25 mouse cellular contexts compared by ENCODE assay signal in the genomic region with DNA sequence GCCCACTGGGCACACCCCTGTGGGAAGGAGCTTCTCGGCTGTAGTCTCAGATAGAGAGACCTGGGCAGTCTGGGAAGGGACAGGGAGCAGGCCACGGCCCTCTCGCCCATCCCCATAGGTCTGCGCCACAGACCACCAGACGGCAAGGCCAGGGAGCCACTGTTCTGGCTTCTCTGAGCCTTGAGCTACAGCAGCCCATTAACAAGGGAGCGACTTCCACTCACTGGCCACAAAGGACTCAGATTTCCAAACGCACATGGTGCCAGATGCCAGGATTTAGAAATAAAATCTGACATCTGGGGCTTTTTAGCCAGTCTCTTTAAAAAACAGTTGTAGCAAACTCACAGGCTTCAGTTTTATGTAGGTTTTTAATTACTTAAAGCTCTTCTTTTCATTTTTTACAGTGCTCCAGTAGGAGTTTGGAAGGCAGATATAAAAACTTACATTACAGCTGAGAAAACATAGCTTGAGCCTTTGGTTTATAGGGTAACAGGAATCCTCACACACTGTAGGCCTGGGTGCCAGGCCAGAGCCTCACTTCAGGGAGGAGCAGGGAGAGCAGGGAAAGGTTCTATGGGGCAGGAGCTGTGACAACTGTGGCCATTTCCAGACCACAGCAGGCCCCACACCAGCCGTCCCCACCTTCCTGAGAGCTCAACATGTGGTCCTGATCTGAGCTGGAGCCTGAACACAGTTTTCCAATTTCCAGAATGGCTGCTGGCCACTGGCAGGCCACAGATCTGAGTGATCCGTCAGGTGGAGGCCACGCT.
DNase-seq lines count a peak whose midpoint lies in the region; ATAC-seq and TF ChIP-seq lines count a peak whose summit lies in the region.
"Had no signal": no experiment of that assay in that cellular context is flagged by ENCODE, and none has a peak within 500 bp of the region (broad histone marks: within the 10 kb centered on the region; RNA-seq: fewer than 3 reads in every experiment).

No protein-coding gene starts in this region.

- WGBS in heart, embryonic 10.5 days = 86% methylated on average over 10 of the region's 10 CpGs
- 70% methylated on average over 10 of the region's 10 CpGs for WGBS in kidney, embryonic 16.5 days
- WGBS in embryonic facial prominence, embryonic 15.5 days = 38% methylated on average over 10 of the region's 10 CpGs
- WGBS in limb, embryonic 14.5 days = 21% methylated on average over 10 of the region's 10 CpGs

- no peaks in the 10 kb centered on the region for H3K27me3 ChIP-seq in heart, embryonic 10.5 days (ENCODE audit: insufficient read depth, poor library complexity, severe bottlenecking)
- no peaks in the 10 kb centered on the region for H3K27me3 ChIP-seq in kidney, embryonic 16.5 days (ENCODE audit: insufficient read depth, low read length)
- peaks cover 19% of the 10 kb centered on the region; the same call in 1 of the 2 replicates for H3K27me3 ChIP-seq in embryonic facial prominence, embryonic 15.5 days
- peaks cover 62% of the 10 kb centered on the region for H3K27me3 ChIP-seq in limb, embryonic 14.5 days (ENCODE audit: control insufficient read depth, insufficient read depth, low read length)
- H3K27me3 ChIP-seq: forebrain, embryonic 12.5 days; liver, embryonic 15.5 days; lung, embryonic 15.5 days; megakaryocyte, embryonic 14.5 days; midbrain, embryonic 15.5 days; neural tube, embryonic 12.5 days had no signal

- TF ChIP-seq POLR2A in limb, embryonic 14.5 days (IDR thresholded peaks at IDR 0.05; ENCODE audit: borderline replicate concordance, extremely low read depth, insufficient read depth, insufficient read length) = no peak

- peaks cover 56% of the 10 kb centered on the region for H3K36me3 ChIP-seq in heart, embryonic 10.5 days
- H3K36me3 ChIP-seq in kidney, embryonic 16.5 days (ENCODE audit: insufficient read depth, low read length) = peaks cover 22% of the 10 kb centered on the region; the same call in 1 of the 2 replicates
- H3K36me3 ChIP-seq in embryonic facial prominence, embryonic 15.5 days = peaks cover 28% of the 10 kb centered on the region
- peaks cover 39% of the 10 kb centered on the region for H3K36me3 ChIP-seq in limb, embryonic 14.5 days (ENCODE audit: control insufficient read depth, insufficient read depth, low read length)
- H3K36me3 ChIP-seq: midbrain, embryonic 15.5 days had no signal

- no peak for DNase-seq in heart, embryonic 10.5 days (ENCODE audit: low spot score)
- DNase-seq in heart, postnatal 25 days (ENCODE audit: low spot score) = no peak
- no peak for DNase-seq in kidney, adult 11 months
- DNase-seq in limb, embryonic 14.5 days (ENCODE audit: low spot score) = peak; percentile 58
- no peak for DNase-seq in thymus, postnatal 25 days
- DNase-seq: adrenal gland, postnatal 25 days; cerebellum, adult 8-10 months; cerebellum, postnatal 36 days; embryo, embryonic 11 days; gastrocnemius, postnatal 36 days; heart, adult 2 months; kidney, postnatal 10 days; liver; lung, postnatal 36 days had no signal

- H3K4me3 ChIP-seq in heart, embryonic 10.5 days = no peak overlapping the region
- no peak overlapping the region for H3K4me3 ChIP-seq in kidney, embryonic 16.5 days (ENCODE audit: low read length)
- no peak overlapping the region for H3K4me3 ChIP-seq in embryonic facial prominence, embryonic 15.5 days (replicated peaks)
- no peak overlapping the region for H3K4me3 ChIP-seq in limb, embryonic 14.5 days (replicated peaks; ENCODE audit: low read length)
- H3K4me3 ChIP-seq: erythroblast, embryonic 14.5 days; forebrain, embryonic 12.5 days; heart, adult 2 months; liver, embryonic 15.5 days; lung, embryonic 15.5 days; megakaryocyte, embryonic 14.5 days; midbrain, embryonic 15.5 days; neural tube, embryonic 12.5 days had no signal

- ATAC-seq in kidney, embryonic 16.5 days (ENCODE audit: low FRiP score, low TSS enrichment) = no peak
- 0 out of 2 replicates have a peak, but pooled peaks have one; percentile 5 for ATAC-seq in embryonic facial prominence, embryonic 15.5 days (ENCODE audit: insufficient number of reproducible peaks, low FRiP score, low TSS enrichment, low read depth)
- ATAC-seq in limb, embryonic 14.5 days (ENCODE audit: low FRiP score, low read depth) = peak; percentile 73
- ATAC-seq in activated CD4-positive, CD25-positive, alpha-beta regulatory T cell, adult 4 months = no peak
- ATAC-seq: intestine, embryonic 16.5 days; midbrain, embryonic 15.5 days had no signal

- no peak overlapping the region; the same call in 1 of the 2 replicates for H3K9ac ChIP-seq in kidney, embryonic 16.5 days (replicated peaks; ENCODE audit: low read length)
- H3K9ac ChIP-seq in embryonic facial prominence, embryonic 15.5 days = no peak overlapping the region
- H3K9ac ChIP-seq in limb, embryonic 14.5 days (ENCODE audit: low read depth, low read length, severe bottlenecking) = no peak overlapping the region
- H3K9ac ChIP-seq: forebrain, embryonic 12.5 days; liver, embryonic 15.5 days; lung, embryonic 15.5 days; midbrain, embryonic 15.5 days; neural tube, embryonic 12.5 days had no signal

- H3K4me1 ChIP-seq in heart, embryonic 10.5 days = peaks cover 83% of the 10 kb centered on the region
- H3K4me1 ChIP-seq in kidney, embryonic 16.5 days (ENCODE audit: insufficient read depth, low read length) = peaks cover 25% of the 10 kb centered on the region
- peaks cover 41% of the 10 kb centered on the region for H3K4me1 ChIP-seq in embryonic facial prominence, embryonic 15.5 days
- H3K4me1 ChIP-seq in limb, embryonic 14.5 days (ENCODE audit: control insufficient read depth, insufficient read depth, low read length) = peaks cover 28% of the 10 kb centered on the region
- H3K4me1 ChIP-seq: forebrain, embryonic 12.5 days; liver, embryonic 15.5 days; megakaryocyte, embryonic 14.5 days; midbrain, embryonic 15.5 days had no signal

- peak overlapping the region; percentile 64; the same call in 1 of the 2 replicates for H3K27ac ChIP-seq in heart, embryonic 10.5 days
- H3K27ac ChIP-seq in kidney, embryonic 16.5 days (ENCODE audit: low read length) = peak overlapping the region; percentile 58; the same call in 1 of the 2 replicates
- H3K27ac ChIP-seq in embryonic facial prominence, embryonic 15.5 days (replicated peaks) = peak overlapping the region; percentile 17
- H3K27ac ChIP-seq in limb, embryonic 14.5 days (replicated peaks; ENCODE audit: low read depth, low read length) = no peak overlapping the region
- H3K27ac ChIP-seq: forebrain, embryonic 12.5 days; heart, adult 2 months; liver, embryonic 15.5 days; lung, embryonic 15.5 days; midbrain, embryonic 15.5 days; neural tube, embryonic 12.5 days had no signal

- intact Hi-C loops in heart, postnatal 25 days (cut with DNase I) = loop anchor here (5.0 kb wide), 2 partner anchors 152 to 222 kb away; no protein-coding TSS in a partner anchor

- no peaks in the 10 kb centered on the region for H3K9me3 ChIP-seq in heart, embryonic 10.5 days
- H3K9me3 ChIP-seq in kidney, embryonic 16.5 days (ENCODE audit: low read length) = no peaks in the 10 kb centered on the region
- H3K9me3 ChIP-seq in embryonic facial prominence, embryonic 15.5 days (replicated peaks) = no peaks in the 10 kb centered on the region
- H3K9me3 ChIP-seq in limb, embryonic 14.5 days (ENCODE audit: control insufficient read depth, low read length) = no peaks in the 10 kb centered on the region
- H3K9me3 ChIP-seq: forebrain, embryonic 12.5 days; liver, embryonic 15.5 days; lung, embryonic 15.5 days; megakaryocyte, embryonic 14.5 days; midbrain, embryonic 15.5 days; neural tube, embryonic 12.5 days had no signal

- H3K4me2 ChIP-seq in kidney, embryonic 16.5 days (replicated peaks; ENCODE audit: low read depth, low read length) = no peak overlapping the region
- H3K4me2 ChIP-seq in embryonic facial prominence, embryonic 15.5 days (replicated peaks) = no peak overlapping the region
- no peak overlapping the region for H3K4me2 ChIP-seq in limb, embryonic 14.5 days (replicated peaks; ENCODE audit: low read depth, low read length, severe bottlenecking)
- H3K4me2 ChIP-seq: forebrain, embryonic 12.5 days; liver, embryonic 15.5 days; lung, embryonic 15.5 days; midbrain, embryonic 15.5 days; neural tube, embryonic 12.5 days had no signal

Comparison
In these comparisons a context has a peak if more than half of its experiments do, and no peak if none do; other contexts are left out.
1. ATAC-seq: peak in embryonic facial prominence, embryonic 15.5 days (single experiment) and limb, embryonic 14.5 days (single experiment); none in kidney, embryonic 16.5 days (single experiment) and activated CD4-positive, CD25-positive, alpha-beta regulatory T cell, adult 4 months (single experiment).